Mouse (Mus musculus): Measurements from ENCODE around the gene Tmem54.

- TF ChIP-seq CTCF (IDR thresholded peaks at IDR 0.05; ENCODE audit: extremely low read depth, insufficient read depth, low read length) (no peak), POLR2A (IDR thresholded peaks at IDR 0.05; ENCODE audit: extremely low read depth, insufficient read depth, low read length) (no peak)
These were observed 36.5 kb upstream of the Tmem54 start for GRCm38 (mm10) chr4:129068848-129069247.

Data from cortical plate, adult 2 months (tissue).